Mouse (Mus musculus): ENCODE measurements around the gene Thap7.

The Thap7 gene

GRCm38 (mm10) chr16:17530640-17531288, at the start of gene Thap7:
Gene Thap7, minus strand, starts transcription at chr16:17531136.
- peak; percentile 98 for DNase-seq

- DNase-seq = no peak
Measured at GRCm38 (mm10) chr16:17576825-17577215, 45.9 kb upstream of the Thap7 start.

- peak; percentile 71 for DNase-seq
Measured at GRCm38 (mm10) chr16:17575870-17576824, 45.2 kb upstream of the Thap7 start.

GRCm38 (mm10) chr16:17566186-17566585, 35.2 kb upstream of the Thap7 start:
- peak; percentile 26 for DNase-seq

DNA sequence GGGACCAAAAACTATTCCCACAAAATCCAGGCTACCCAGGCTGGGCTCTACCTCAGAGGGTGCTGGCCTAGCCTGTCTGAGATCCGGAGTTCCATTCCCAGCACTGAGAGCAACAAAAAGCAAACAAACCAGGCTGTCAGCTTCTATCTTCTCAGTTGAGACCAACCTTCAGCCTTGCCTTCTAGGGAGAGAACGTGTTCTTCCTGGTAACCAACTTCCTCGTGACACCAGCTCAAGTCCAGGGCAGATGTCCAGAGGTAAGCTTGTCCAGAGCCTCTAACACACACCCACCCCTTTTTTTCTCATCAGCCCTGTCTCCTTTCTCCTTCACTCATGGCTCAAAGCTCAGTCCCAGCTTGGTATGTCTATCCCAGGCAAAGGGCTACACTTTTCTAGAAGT, 33.8 kb upstream of the Thap7 start:
- DNase-seq = no peak

- DNase-seq = no peak
Measured at GRCm38 (mm10) chr16:17564221-17564620, 33.3 kb upstream of the Thap7 start.

DNA sequence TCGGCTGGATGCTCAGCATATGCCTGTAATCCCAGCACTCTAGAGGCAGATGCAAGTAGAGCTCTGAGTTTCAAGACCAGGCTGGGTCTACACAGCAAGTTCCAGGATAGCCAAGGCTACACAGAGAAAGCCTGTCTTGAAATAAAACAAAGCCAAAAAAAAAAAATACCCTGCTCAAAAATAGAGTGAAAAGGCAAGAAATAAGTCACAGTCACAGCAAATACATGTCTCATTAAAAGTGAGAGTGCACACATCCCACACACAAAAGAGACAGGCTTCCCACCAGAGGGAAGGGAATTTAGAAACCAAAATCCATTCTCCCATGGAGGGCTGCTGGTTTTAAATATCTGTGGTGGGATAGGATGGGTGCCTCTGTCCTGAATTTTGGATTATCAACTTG, 32.6 kb upstream of the Thap7 start:
- no peak for DNase-seq

DNA sequence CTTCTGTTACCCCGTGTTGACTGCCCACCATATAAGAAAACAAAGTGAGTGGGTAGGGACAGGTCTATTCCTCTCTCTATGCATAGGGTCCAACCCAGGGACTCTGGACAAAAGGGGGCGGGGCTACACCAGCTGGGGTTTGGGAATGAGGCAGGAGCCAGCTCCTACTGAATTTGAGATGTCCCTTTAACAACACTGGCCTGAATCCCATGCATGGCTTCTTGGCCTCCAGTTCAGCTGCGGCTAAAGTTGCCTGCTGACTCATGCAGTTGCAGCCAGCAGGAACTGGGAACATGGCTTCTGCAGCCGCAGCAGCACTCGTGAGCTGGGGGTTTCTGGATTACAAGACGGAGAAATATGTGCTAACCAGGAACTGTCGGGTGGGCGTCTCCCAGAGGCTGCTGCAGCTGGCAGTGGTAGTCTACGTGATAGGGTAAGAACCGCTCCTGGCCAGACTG, 30.8 kb upstream of the Thap7 start, which contains the start of gene P2rx6:
Gene P2rx6, plus strand, starts transcription at position 135 of the 458 bp plus-strand sequence.
- DNase-seq = peak; percentile 70

- peak; percentile 90 for DNase-seq
Measured at GRCm38 (mm10) chr16:17561128-17561750, 30.3 kb upstream of the Thap7 start, which contains the start of gene Lrrc74b. Gene Lrrc74b, minus strand, starts transcription at chr16:17561247.

GRCm38 (mm10) chr16:17559396-17560027, 28.6 kb upstream of the Thap7 start:
- DNase-seq = no peak

DNA sequence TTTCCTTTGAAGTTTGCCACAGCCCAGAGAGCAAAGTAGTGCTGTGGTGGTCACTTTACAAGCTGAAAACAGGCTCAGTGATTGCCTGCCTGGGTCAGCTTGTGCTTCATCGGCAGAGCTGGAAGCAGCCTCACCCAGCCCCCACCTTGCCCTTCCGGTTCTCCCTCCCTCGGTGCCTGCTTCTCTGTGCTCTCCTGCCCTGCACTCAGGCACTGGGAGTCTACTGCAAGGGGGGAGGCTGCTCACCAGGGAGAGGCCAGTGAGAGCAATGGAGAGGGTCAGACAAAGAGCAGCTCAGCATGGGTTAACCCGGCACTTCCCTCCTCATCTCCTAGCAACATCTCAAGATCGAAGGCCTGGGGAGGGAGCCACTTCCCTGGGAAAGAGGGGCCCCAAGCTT, 27.9 kb upstream of the Thap7 start:
- DNase-seq = peak; percentile 21

- peak; percentile 83 for DNase-seq
Measured at GRCm38 (mm10) chr16:17557947-17558480, 27.1 kb upstream of the Thap7 start.

DNA sequence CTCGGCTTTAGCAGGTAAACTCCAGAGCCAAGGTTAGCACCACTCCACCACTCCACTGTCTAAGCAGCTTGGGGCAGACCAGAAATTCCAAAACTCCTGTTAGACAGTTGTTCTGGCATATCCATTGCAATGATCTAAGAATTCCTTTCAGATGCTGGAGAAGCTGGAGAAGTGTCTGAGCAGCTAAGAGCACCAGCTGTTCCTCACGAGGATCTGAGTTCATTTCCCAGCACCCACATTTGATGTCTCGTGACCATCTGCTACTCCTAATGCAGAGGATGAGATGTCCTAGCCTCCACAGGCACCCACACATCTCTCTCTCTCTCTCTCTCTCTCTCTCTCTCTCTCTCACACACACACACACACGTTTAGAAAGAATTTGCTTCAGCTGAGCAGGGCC, 26.0 kb upstream of the Thap7 start:
- no peak for DNase-seq

DNA sequence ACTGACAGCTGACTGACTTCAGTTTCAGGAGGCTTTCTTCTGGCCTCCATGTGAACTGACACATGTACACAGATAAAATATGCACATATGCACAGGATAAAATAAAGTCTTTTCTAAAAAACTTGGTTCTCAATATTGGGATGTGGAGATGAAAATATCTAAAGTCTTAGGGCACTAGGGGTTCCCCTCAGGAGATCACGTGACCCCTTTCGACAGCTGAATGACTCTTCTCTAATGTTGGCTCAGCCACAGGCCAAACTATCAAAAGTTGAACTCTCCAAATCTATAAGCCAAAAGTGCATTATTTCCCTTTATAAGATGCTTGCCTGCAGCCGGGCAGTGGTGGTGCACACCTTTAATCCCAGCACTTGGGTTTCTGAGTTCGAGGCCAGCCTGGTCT, 25.2 kb upstream of the Thap7 start:
- no peak for DNase-seq

DNA sequence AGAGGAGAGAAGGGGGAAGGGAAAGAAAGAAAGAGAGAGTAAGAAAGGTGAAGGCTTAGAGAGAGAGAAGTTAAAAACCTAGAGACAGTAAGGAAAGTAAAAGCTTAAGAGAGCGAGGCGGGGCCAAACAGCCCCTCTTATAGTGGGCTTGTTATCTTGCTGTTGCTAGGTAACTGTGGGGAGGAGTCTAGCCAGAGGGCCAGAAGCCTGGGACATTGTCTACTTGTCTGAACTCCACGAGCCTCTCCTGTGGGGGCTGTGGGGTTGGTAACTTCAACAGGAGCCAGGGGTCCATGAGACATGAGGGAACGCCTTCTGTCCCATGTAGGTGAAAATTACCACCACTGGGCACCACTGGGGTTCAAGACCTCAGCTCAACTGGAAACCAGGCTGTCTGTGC, 23.8 kb upstream of the Thap7 start:
- DNase-seq = peak; percentile 68

DNA sequence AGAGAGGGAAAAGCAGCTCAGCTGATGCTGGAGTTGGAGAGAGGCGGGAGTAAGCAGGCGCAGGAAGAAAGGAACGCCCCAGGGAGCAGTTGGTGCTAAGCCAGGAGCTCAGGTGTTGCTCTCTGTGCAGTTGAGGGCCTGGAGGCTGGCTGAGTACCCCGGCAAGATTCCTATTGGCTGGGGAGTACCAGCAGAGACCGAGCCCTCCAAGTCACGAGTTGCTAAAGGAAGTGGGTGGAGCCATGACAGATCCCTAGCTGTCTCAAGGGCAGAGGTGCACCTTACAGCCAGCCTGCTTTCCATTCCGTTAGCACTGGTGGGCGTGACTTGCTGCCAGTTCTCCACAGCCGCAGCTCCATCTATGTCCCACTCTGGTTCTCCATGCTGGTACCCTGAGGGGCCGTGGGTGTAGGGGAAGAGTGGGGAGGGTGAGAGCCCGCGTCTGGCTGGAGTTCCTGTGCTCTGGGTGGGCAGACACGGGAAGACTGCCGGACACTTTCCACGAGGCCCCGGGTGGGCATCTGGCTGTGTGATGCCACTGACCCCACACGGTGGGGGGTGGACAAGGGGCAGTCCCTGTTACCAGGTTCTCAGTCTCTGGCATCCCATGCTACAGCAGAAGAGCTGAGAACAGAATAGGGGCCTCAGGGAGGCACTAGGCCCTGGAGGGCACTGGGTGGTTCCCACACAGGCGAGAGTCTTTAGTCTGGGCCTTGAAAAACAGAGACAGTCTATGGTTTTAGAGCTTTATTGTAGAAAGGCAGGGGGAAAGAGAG, 23.2 kb upstream of the Thap7 start:
- peak; percentile 73 for DNase-seq

- DNase-seq = no peak
Measured at GRCm38 (mm10) chr16:17552837-17553236, 21.9 kb upstream of the Thap7 start.

DNA sequence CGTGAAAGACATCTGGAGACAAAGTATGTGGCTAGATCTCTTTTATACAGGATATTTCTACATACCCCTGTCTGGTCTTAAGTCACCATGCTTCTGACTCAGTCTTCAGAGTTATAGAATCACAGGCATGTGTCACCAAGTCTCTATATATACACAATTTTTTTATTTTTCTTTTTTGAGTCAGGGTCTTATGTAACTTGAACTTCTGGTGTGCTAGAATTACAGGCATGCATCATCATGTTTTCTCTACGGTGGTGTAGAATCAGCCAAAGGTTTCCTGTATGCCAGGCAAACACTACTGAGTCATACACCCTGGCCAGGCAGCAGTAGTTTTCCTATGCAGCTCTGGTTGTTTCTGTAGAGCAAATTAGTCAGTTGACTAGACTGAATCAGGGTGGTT, 11.7 kb upstream of the Thap7 start:
- no peak for DNase-seq

GRCm38 (mm10) chr16:17536584-17536983, 5.6 kb upstream of the Thap7 start:
- no peak for DNase-seq

GRCm38 (mm10) chr16:17532676-17533329, 1.9 kb upstream of the Thap7 start:
- DNase-seq = no peak

- DNase-seq = peak; percentile 38
Measured at GRCm38 (mm10) chr16:17532271-17532670, 1.3 kb upstream of the Thap7 start.
